Mouse (Mus musculus) left cerebral cortex, postnatal 10 days (tissue): ENCODE measurements around the gene Knop1. TPM values are rescaled to one million over a fixed set of nuclear protein-coding genes. Genes with fewer than 3 reads are reported as not detected.
A peak's percentile ranks its signal among the peaks of the same experiment; 100 is the strongest.

ENCODE experiments used
- DNase-seq, 2 experiments: peaks; one replicate each; pipeline ENCODE4 v3.0.0; 2021 to 2022; ENCODE audit warnings: low spot score in 2 of 2, mixed read lengths in 1 of 2; ENCODE audit errors: extremely low spot score in 1 of 2
- intact Hi-C: fragments of 180-260 bp; cut with DNase I; formaldehyde crosslinking; loops from one replicate; pipeline ENCODE4 v1.15.1; 2025
- total RNA-seq, 2 experiments: library from RNA; stranded (reverse); gene quantifications; 2 replicates each; pipeline ENCODE4 v1.2.3; 2021

Knop1 gene
- total RNA-seq: 10 to 100 TPM; 42.4 to 43.0 TPM

GRCm38 (mm10) chr7:118855877-118856304 lies at the start of gene Knop1:
Gene Knop1, minus strand, starts transcription at chr7:118856254.
- intact Hi-C loops: loop anchor here (5.0 kb wide), 1 partner anchor 136 kb away; no protein-coding TSS in a partner anchor
- no peak for DNase-seq

GRCm38 (mm10) chr7:118904530-118904929 lies 48.5 kb upstream of the Knop1 start:
- DNase-seq: no peak
- intact Hi-C loops: no loop called here

- intact Hi-C loops: no loop called here
- no peak for DNase-seq
Measured at GRCm38 (mm10) chr7:118903879-118904278, 47.8 kb upstream of the Knop1 start.

- peak; percentile 24 to 74 for DNase-seq
- intact Hi-C loops: no loop called here
Measured at GRCm38 (mm10) chr7:118902944-118903343, 46.9 kb upstream of the Knop1 start.

GRCm38 (mm10) chr7:118900090-118900489 lies 44.0 kb upstream of the Knop1 start:
- DNase-seq: no peak
- intact Hi-C loops: no loop called here

GRCm38 (mm10) chr7:118898063-118898462 lies 42.0 kb upstream of the Knop1 start:
- intact Hi-C loops: no loop called here
- no peak for DNase-seq

GRCm38 (mm10) chr7:118895469-118896450 lies 39.7 kb upstream of the Knop1 start:
- intact Hi-C loops: no loop called here
- DNase-seq: no peak

GRCm38 (mm10) chr7:118889046-118889680 lies 33.1 kb upstream of the Knop1 start:
- DNase-seq: peak in 1 of 2 experiments; percentile 70
- intact Hi-C loops: no loop called here

GRCm38 (mm10) chr7:118887303-118888055 lies 31.4 kb upstream of the Knop1 start:
- intact Hi-C loops: no loop called here
- no peak for DNase-seq

- DNase-seq: no peak
- intact Hi-C loops: no loop called here
Measured at GRCm38 (mm10) chr7:118884969-118885368, 28.9 kb upstream of the Knop1 start.

- intact Hi-C loops: no loop called here
- no peak for DNase-seq
Measured at GRCm38 (mm10) chr7:118883957-118884356, 27.9 kb upstream of the Knop1 start.

- intact Hi-C loops: loop anchor here (5.0 kb wide), 1 partner anchor 113 kb away; no protein-coding TSS in a partner anchor
- no peak for DNase-seq
Measured at GRCm38 (mm10) chr7:118879466-118880029, 23.5 kb upstream of the Knop1 start.

- DNase-seq: no peak
- intact Hi-C loops: no loop called here
Measured at GRCm38 (mm10) chr7:118865362-118865761, 9.3 kb upstream of the Knop1 start.

GRCm38 (mm10) chr7:118858640-118859039 lies 2.6 kb upstream of the Knop1 start:
- intact Hi-C loops: loop anchor here (5.0 kb wide), 1 partner anchor 134 kb away; no protein-coding TSS in a partner anchor

GRCm38 (mm10) chr7:118855171-118855876 lies 730 bp downstream of the Knop1 start, which contains the start of gene Iqck:
Gene Iqck, plus strand, starts transcription at chr7:118855752.
- DNase-seq: peak; percentile 90 to 96

More at GRCm38 (mm10) chr7:118858640-118859039, 2.6 kb upstream of the Knop1 start:
- DNase-seq: no peak

GRCm38 (mm10) chr7:118854606-118855005 lies 1.4 kb downstream of the Knop1 start:
- intact Hi-C loops: loop anchor here (5.0 kb wide), 1 partner anchor 138 kb away; no protein-coding TSS in a partner anchor
- DNase-seq: no peak

More at GRCm38 (mm10) chr7:118855171-118855876, 730 bp downstream of the Knop1 start, which contains the start of gene Iqck:
- intact Hi-C loops: loop anchor here (5.0 kb wide), 1 partner anchor 137 kb away; no protein-coding TSS in a partner anchor

GRCm38 (mm10) chr7:118852611-118853010 lies 3.4 kb downstream of the Knop1 start:
- intact Hi-C loops: no loop called here
- DNase-seq: no peak

GRCm38 (mm10) chr7:118851571-118851970 lies 4.5 kb downstream of the Knop1 start:
- DNase-seq: peak in 1 of 2 experiments; percentile 57
- intact Hi-C loops: no loop called here
